Mouse (Mus musculus) intestine, embryonic 15.5 days (tissue): ENCODE results near the gene Ryr2. TPM values are rescaled to one million over a fixed set of nuclear protein-coding genes. Genes with fewer than 3 reads are reported as not detected.
"Not testable (repeated sequence)": the region's sequence is repeated elsewhere in the genome, so short reads cannot be mapped to it uniquely, and the experiment has no call there.

Experiments
- ATAC-seq: fragments of 200-750 bp; cut with Nextera tagmentation; 2 replicates; pipeline ENCODE4 v1.8.0; 2017; ENCODE audit warnings: moderate TSS enrichment, moderate library complexity
- H3K27ac ChIP-seq: fragments of 300-500 bp; sonication (generic); 2 replicates; pipeline ENCODE4 v1.5.1; 2015; ENCODE audit warnings: mild to moderate bottlenecking, inconsistent platforms
- H3K27me3 ChIP-seq: fragments of 300-500 bp; sonication (generic); replicated peaks from 2 replicates; pipeline ENCODE4 v1.6.1; 2015; ENCODE audit warnings: inconsistent platforms
- H3K36me3 ChIP-seq: fragments of 300-500 bp; sonication (generic); 2 replicates; pipeline ENCODE4 v1.6.1; 2015; ENCODE audit warnings: inconsistent platforms
- H3K4me1 ChIP-seq: fragments of 300-500 bp; sonication (generic); replicated peaks from 2 replicates; pipeline ENCODE4 v1.6.1; 2015; ENCODE audit warnings: inconsistent platforms
- H3K4me2 ChIP-seq: fragments of 300-500 bp; sonication (generic); replicated peaks from 2 replicates; pipeline ENCODE4 v1.6.1; 2015; ENCODE audit warnings: mild to moderate bottlenecking, inconsistent platforms
- H3K4me3 ChIP-seq: fragments of 300-500 bp; sonication (generic); replicated peaks from 2 replicates; pipeline ENCODE4 v1.5.1; 2015; ENCODE audit warnings: inconsistent platforms
- H3K9ac ChIP-seq: fragments of 300-500 bp; sonication (generic); 2 replicates; pipeline ENCODE4 v1.6.1; 2015; ENCODE audit warnings: inconsistent platforms
- H3K9me3 ChIP-seq: fragments of 300-500 bp; sonication (generic); 2 replicates; pipeline ENCODE4 v1.6.1; 2016; ENCODE audit warnings: inconsistent platforms
- WGBS: fragments of 180-500 bp; shearing (Covaris S2); methylation state at CpG from one replicate; pipeline ENCODE4 v1.1.7; 2015; 5-methylcytosine and 5-hydroxymethylcytosine counted together
- polyA plus RNA-seq: library from polyadenylated mRNA; unstranded; fragments of >200 nt; fragmentation: Nextera tagmentation; extraction: Ambion mirVana; gene quantifications from 2 replicates; pipeline ENCODE4 v1.2.1, GENCODE M21; 2015

The Ryr2 gene
- polyA plus RNA-seq, 1 experiment from 2014 or later, result 1.0 TPM

GRCm38 (mm10) chr13:11636383-11636782 is 470.4 kb downstream of the Ryr2 start:
- Histone ChIP-seq H3K4me3 (no peak overlapping the region), H3K27ac (no peak overlapping the region), H3K9me3 (no peaks in the 10 kb centered on the region), H3K4me1 (no peaks in the 10 kb centered on the region), H3K4me2 (no peak overlapping the region), H3K9ac (no peak overlapping the region), H3K36me3 (no peaks in the 10 kb centered on the region), H3K27me3 (no peaks in the 10 kb centered on the region)
- WGBS, result 84% methylated on average over 5 of the region's 5 CpGs
- no peak for ATAC-seq

- H3K4me1 ChIP-seq, result no peaks in the 10 kb centered on the region
- H3K27me3 ChIP-seq, result no peaks in the 10 kb centered on the region
- WGBS, result 86% methylated on average over 7 of the region's 7 CpGs
- H3K4me3 ChIP-seq, result no peak overlapping the region
- H3K9me3 ChIP-seq, result no peaks in the 10 kb centered on the region
- ATAC-seq, result no peak
- H3K27ac ChIP-seq, result no peak overlapping the region
- H3K36me3 ChIP-seq, result no peaks in the 10 kb centered on the region
- no peak overlapping the region for H3K4me2 ChIP-seq
- no peak overlapping the region for H3K9ac ChIP-seq
Measured at GRCm38 (mm10) chr13:11624513-11624912, 482.2 kb downstream of the Ryr2 start.

GRCm38 (mm10) chr13:11595431-11595830 is 511.3 kb downstream of the Ryr2 start:
- Histone ChIP-seq H3K36me3 (no peaks in the 10 kb centered on the region), H3K27ac (no peak overlapping the region), H3K9me3 (no peaks in the 10 kb centered on the region), H3K4me2 (no peak overlapping the region), H3K27me3 (no peaks in the 10 kb centered on the region), H3K4me3 (no peak overlapping the region), H3K9ac (no peak overlapping the region), H3K4me1 (no peaks in the 10 kb centered on the region)
- WGBS, result 91% methylated on average over 9 of the region's 9 CpGs
- ATAC-seq, result no peak

DNA sequence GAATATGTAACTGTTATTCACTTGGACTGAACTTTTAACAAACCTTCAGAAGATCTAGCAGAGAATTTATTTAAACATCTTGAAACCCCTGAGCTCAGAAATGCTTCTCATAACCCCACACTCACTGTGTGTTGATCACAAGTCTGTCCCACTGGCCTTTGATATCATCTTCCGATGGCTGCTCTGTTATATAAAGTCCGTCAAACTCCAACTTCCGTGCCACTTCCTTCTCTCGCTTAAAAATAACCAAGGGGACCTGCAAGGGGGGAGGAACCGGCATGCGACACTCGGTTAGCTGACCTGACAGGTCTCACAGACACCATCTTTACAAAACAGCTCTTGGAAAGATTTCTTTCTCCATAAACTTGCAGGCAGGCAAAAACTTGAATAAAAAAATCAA is 521.5 kb downstream of the Ryr2 start:
- Histone ChIP-seq H3K4me2 (no peak overlapping the region), H3K36me3 (no peaks in the 10 kb centered on the region), H3K27me3 (no peaks in the 10 kb centered on the region), H3K27ac (no peak overlapping the region), H3K9me3 (no peaks in the 10 kb centered on the region), H3K4me3 (no peak overlapping the region), H3K9ac (no peak overlapping the region), H3K4me1 (no peaks in the 10 kb centered on the region)
- no peak for ATAC-seq
- WGBS, result 74% methylated on average over 7 of the region's 7 CpGs

DNA sequence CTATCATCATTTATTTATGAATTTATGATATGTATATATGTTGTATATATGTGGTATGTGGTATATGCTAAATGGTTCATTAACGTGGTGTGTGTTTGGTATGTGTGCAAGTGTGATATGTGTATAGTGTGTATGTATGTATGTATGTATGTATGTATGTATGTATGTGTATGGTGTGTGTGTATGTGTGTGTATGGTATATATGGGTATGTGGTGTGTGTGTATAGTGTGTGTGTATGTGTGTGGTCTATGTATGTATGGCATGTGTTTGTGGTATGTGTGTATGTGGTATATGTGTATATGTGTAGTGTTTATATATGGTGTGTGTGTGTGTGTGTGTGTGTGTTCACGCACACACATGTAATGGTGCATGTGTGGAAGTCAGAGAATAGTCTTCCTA is 534.2 kb downstream of the Ryr2 start:
- no peaks in the 10 kb centered on the region for H3K27me3 ChIP-seq
- no peaks in the 10 kb centered on the region for H3K9me3 ChIP-seq
- no peaks in the 10 kb centered on the region for H3K36me3 ChIP-seq
- no peak overlapping the region for H3K27ac ChIP-seq
- ATAC-seq, result no peak
- H3K4me1 ChIP-seq, result no peaks in the 10 kb centered on the region
- no peak overlapping the region for H3K4me2 ChIP-seq
- H3K4me3 ChIP-seq, result no peak overlapping the region
- H3K9ac ChIP-seq, result no peak overlapping the region
- WGBS, result 40% methylated on average over 2 of the region's 2 CpGs

DNA sequence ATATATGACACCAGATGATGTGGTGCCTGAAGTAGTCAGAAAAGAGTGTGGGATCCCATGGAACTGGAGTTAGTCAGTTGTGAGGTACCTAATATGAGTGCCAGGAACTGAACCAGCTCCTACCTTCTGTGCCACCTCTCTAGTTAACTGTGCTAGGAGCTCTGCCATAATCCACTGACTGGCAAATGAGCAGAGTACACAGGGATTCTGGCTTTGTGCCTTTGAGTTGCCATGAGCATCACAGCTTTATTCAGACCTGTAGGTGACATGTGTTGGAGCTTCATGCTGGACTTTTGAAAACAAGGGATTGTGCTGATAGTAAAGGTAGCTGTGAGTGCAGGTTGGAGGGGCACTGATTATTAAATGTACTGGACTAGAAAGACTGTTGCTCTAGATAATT is 539.4 kb downstream of the Ryr2 start:
- no peaks in the 10 kb centered on the region for H3K36me3 ChIP-seq
- H3K27me3 ChIP-seq, result no peaks in the 10 kb centered on the region
- no peaks in the 10 kb centered on the region for H3K9me3 ChIP-seq
- H3K4me2 ChIP-seq, result no peak overlapping the region
- no peak overlapping the region for H3K27ac ChIP-seq
- ATAC-seq, result no peak
- no peak overlapping the region for H3K9ac ChIP-seq
- H3K4me3 ChIP-seq, result no peak overlapping the region
- H3K4me1 ChIP-seq, result no peaks in the 10 kb centered on the region

GRCm38 (mm10) chr13:11566486-11566885 is 540.3 kb downstream of the Ryr2 start:
- H3K4me1 ChIP-seq, result no peaks in the 10 kb centered on the region
- no peak overlapping the region for H3K9ac ChIP-seq
- H3K9me3 ChIP-seq, result no peaks in the 10 kb centered on the region
- no peak for ATAC-seq
- no peak overlapping the region for H3K4me2 ChIP-seq
- no peaks in the 10 kb centered on the region for H3K27me3 ChIP-seq
- no peak overlapping the region for H3K4me3 ChIP-seq
- 64% methylated on average over 9 of the region's 9 CpGs for WGBS
- H3K36me3 ChIP-seq, result no peaks in the 10 kb centered on the region
- H3K27ac ChIP-seq, result no peak overlapping the region

GRCm38 (mm10) chr13:11563224-11564024 is 543.3 kb downstream of the Ryr2 start:
- H3K36me3 ChIP-seq, result no peaks in the 10 kb centered on the region
- H3K4me1 ChIP-seq, result no peaks in the 10 kb centered on the region
- no peaks in the 10 kb centered on the region for H3K27me3 ChIP-seq
- no peak overlapping the region for H3K4me2 ChIP-seq
- WGBS, result 9% methylated on average over 1 of the region's 1 CpGs
- no peak overlapping the region for H3K4me3 ChIP-seq
- H3K9ac ChIP-seq, result no peak overlapping the region
- peak; percentile 81 for ATAC-seq
- H3K27ac ChIP-seq, result no peak overlapping the region
- H3K9me3 ChIP-seq, result no peaks in the 10 kb centered on the region

DNA sequence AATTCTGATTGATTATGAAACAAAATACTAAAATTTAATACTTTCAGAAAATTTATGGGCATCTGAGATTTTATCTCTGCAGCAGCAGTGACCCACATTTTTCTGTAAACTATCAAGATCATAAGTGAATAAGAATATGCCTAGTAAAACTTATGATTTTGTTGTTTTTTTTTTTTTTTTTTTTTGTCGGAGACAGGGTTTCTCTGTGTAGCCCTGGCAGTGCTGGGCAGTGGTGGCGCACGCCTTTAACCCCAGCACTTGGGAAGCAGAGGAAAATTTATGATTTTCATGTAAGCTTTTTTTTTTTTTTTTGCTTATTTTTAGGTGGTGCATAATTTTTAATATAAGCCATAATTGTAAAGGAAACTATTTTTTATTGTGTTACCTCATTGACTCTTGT is 557.1 kb downstream of the Ryr2 start:
- no peak overlapping the region for H3K4me2 ChIP-seq
- no peak overlapping the region for H3K9ac ChIP-seq
- 75% methylated on average over 3 of the region's 3 CpGs for WGBS
- no peaks in the 10 kb centered on the region for H3K27me3 ChIP-seq
- no peaks in the 10 kb centered on the region for H3K9me3 ChIP-seq
- peak; percentile 57; the same call in 1 of the 2 replicates for ATAC-seq
- H3K4me3 ChIP-seq, result no peak overlapping the region
- H3K4me1 ChIP-seq, result no peaks in the 10 kb centered on the region
- H3K36me3 ChIP-seq, result no peaks in the 10 kb centered on the region
- no peak overlapping the region for H3K27ac ChIP-seq

DNA sequence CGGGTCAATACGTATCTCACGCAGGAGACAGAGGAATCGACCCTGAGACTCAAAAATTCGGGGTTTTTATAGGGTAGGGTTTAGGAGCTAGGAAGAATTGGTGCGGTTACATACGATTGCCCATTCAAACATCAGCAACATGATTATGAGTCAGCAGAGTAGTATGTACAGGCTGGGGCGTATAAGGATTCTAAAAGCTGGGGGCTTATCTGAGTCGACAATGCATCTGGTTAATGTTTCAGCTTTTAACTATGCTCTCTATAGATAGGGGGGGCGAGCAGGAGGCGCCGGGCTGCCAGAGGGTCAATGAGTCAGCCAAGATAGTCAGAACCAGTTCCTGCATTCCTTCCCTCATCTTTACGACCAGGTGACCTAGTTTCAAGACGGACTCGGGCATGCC is 557.6 kb downstream of the Ryr2 start:
- H3K27ac ChIP-seq, H3K27me3 ChIP-seq, H3K4me3 ChIP-seq, H3K9me3 ChIP-seq, H3K9ac ChIP-seq, H3K4me1 ChIP-seq, H3K36me3 ChIP-seq: not testable (repeated sequence)
- ATAC-seq, result peak; percentile 88
- H3K4me2 ChIP-seq, result 0 out of 2 replicates have a peak overlapping the region, but pooled peaks have one; percentile 19
- 29% methylated on average over 15 of the region's 15 CpGs for WGBS

DNA sequence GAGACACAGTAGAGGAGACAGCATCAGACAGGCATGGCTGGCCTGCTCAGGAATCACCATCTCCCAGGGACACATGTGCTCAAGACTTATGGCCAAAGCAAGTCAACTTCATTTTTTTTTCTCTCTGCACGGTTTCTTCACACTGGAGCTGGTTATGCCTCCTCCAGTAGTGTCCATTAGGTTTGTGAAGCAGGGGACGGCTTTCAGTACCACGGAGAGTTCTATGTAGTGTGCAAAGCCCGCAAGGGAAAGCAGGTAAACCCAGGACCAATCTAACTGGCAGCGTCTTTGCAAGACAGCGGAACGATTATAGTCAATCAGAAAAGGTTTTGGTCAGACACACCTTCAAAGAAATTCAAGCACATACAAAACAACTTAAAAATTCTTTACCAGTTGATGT is 560.9 kb downstream of the Ryr2 start:
- Histone ChIP-seq H3K36me3 (no peaks in the 10 kb centered on the region), H3K4me2 (no peak overlapping the region), H3K27ac (no peak overlapping the region), H3K4me3 (no peak overlapping the region), H3K9me3 (no peaks in the 10 kb centered on the region), H3K9ac (no peak overlapping the region), H3K27me3 (no peaks in the 10 kb centered on the region), H3K4me1 (no peaks in the 10 kb centered on the region)
- peak; percentile 59; the same call in 1 of the 2 replicates for ATAC-seq
- 20% methylated on average over 7 of the region's 7 CpGs for WGBS

DNA sequence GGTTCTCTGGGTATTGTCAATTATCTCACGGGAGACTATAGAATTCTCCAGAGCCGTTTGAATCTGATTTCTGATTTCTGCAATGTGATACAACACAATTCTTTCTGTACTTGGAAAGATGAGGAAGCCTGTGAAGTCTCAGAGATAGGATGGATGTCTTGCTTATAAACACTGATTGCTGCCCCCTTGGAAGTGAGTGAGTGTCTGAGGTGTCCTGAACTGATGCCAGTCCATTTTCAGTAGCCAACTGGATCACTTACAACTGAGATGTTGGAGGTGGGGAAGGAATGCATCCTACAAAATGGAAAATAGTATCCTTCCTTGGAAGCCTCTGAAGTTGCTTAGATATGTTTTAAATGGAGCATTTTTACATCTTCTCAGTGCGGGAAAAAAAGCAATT is 564.2 kb downstream of the Ryr2 start:
- ATAC-seq, result no peak
- Histone ChIP-seq H3K27ac (no peak overlapping the region), H3K4me1 (no peaks in the 10 kb centered on the region), H3K4me3 (no peak overlapping the region), H3K4me2 (no peak overlapping the region), H3K9ac (no peak overlapping the region), H3K9me3 (no peaks in the 10 kb centered on the region), H3K36me3 (no peaks in the 10 kb centered on the region), H3K27me3 (no peaks in the 10 kb centered on the region)
- 88% methylated on average over 3 of the region's 3 CpGs for WGBS

GRCm38 (mm10) chr13:11536851-11537250 is 569.9 kb downstream of the Ryr2 start:
- 30% methylated on average over 1 of the region's 1 CpGs for WGBS
- H3K9me3 ChIP-seq, result no peaks in the 10 kb centered on the region
- no peaks in the 10 kb centered on the region for H3K36me3 ChIP-seq
- H3K4me1 ChIP-seq, result no peaks in the 10 kb centered on the region
- H3K4me3 ChIP-seq, result no peak overlapping the region
- ATAC-seq, result no peak
- H3K4me2 ChIP-seq, result no peak overlapping the region
- H3K27me3 ChIP-seq, result no peaks in the 10 kb centered on the region
- no peak overlapping the region for H3K27ac ChIP-seq
- H3K9ac ChIP-seq, result no peak overlapping the region
